Mouse (Mus musculus) embryonic facial prominence, embryonic 10.5 days (tissue): ENCODE measurements around the gene Dmxl2. TPM values are rescaled to one million over a fixed set of nuclear protein-coding genes. Genes with fewer than 3 reads are reported as not detected.

Experiments used
- DNase-seq: peaks from one replicate; pipeline ENCODE4 v3.0.0-alpha.2; 2017; ENCODE audit warnings: low spot score
- H3K27ac ChIP-seq: fragments of 300-500 bp; sonication (generic); replicated peaks from 2 replicates; pipeline ENCODE4 v1.5.1; 2016; ENCODE audit warnings: mild to moderate bottlenecking
- H3K27me3 ChIP-seq: fragments of 300-500 bp; sonication (generic); replicated peaks from 2 replicates; pipeline ENCODE4 v1.6.1; 2016; ENCODE audit warnings: low read depth, mild to moderate bottlenecking; ENCODE audit not compliant: poor library complexity, severe bottlenecking
- H3K36me3 ChIP-seq: fragments of 300-500 bp; sonication (generic); replicated peaks from 2 replicates; pipeline ENCODE4 v1.6.1; 2016; ENCODE audit warnings: mild to moderate bottlenecking, moderate library complexity
- H3K4me1 ChIP-seq: fragments of 300-500 bp; sonication (generic); 2 replicates; pipeline ENCODE4 v1.6.1; 2016
- H3K4me3 ChIP-seq: fragments of 300-500 bp; sonication (generic); 2 replicates; pipeline ENCODE4 v1.5.1; 2016; ENCODE audit warnings: mild to moderate bottlenecking, moderate library complexity
- H3K9me3 ChIP-seq: fragments of 300-500 bp; sonication (generic); 2 replicates; pipeline ENCODE4 v1.6.1; 2016; ENCODE audit warnings: mild to moderate bottlenecking
- WGBS: fragments of 180-500 bp; shearing (Covaris S2); methylation state at CpG from one replicate; pipeline ENCODE4 v1.1.7; 2016; 5-methylcytosine and 5-hydroxymethylcytosine counted together
- polyA plus RNA-seq: library from polyadenylated mRNA; unstranded; fragments of >200 nt; fragmentation: Nextera tagmentation; extraction: Ambion mirVana; gene quantifications from 2 replicates; pipeline ENCODE4 v1.2.1, GENCODE M21; 2016

Dmxl2 gene
- polyA plus RNA-seq, 1 experiment from 2014 or later = 6.1 TPM

GRCm38 (mm10) chr9:54531421-54531820, 30.0 kb upstream of the Dmxl2 start:
- Histone ChIP-seq H3K27me3 (no peaks in the 10 kb centered on the region), H3K4me1 (0 out of 2 replicates have a peak, but pooled peaks cover 5% of the 10 kb centered on the region), H3K27ac (no peak overlapping the region), H3K9me3 (no peaks in the 10 kb centered on the region), H3K36me3 (no peaks in the 10 kb centered on the region), H3K4me3 (no peak overlapping the region)
- no peak for DNase-seq

GRCm38 (mm10) chr9:54530836-54531235, 29.4 kb upstream of the Dmxl2 start:
- 0 out of 2 replicates have a peak, but pooled peaks cover 5% of the 10 kb centered on the region for H3K4me1 ChIP-seq
- WGBS = 86% methylated on average over 6 of the region's 6 CpGs

GRCm38 (mm10) chr9:54529950-54530349, 28.5 kb upstream of the Dmxl2 start:
- WGBS = 81% methylated on average over 2 of the region's 2 CpGs
- H3K27me3 ChIP-seq = no peaks in the 10 kb centered on the region
- no peak overlapping the region for H3K27ac ChIP-seq
- H3K36me3 ChIP-seq = no peaks in the 10 kb centered on the region
- no peak for DNase-seq
- H3K4me1 ChIP-seq = 0 out of 2 replicates have a peak, but pooled peaks cover 5% of the 10 kb centered on the region
- H3K9me3 ChIP-seq = no peaks in the 10 kb centered on the region
- no peak overlapping the region for H3K4me3 ChIP-seq

More at GRCm38 (mm10) chr9:54530836-54531235, 29.4 kb upstream of the Dmxl2 start:
- H3K9me3 ChIP-seq = no peaks in the 10 kb centered on the region
- H3K36me3 ChIP-seq = no peaks in the 10 kb centered on the region
- no peak overlapping the region for H3K27ac ChIP-seq
- no peak for DNase-seq
- H3K27me3 ChIP-seq = no peaks in the 10 kb centered on the region
- no peak overlapping the region for H3K4me3 ChIP-seq

GRCm38 (mm10) chr9:54527694-54528093, 26.3 kb upstream of the Dmxl2 start:
- H3K4me1 ChIP-seq = no peaks in the 10 kb centered on the region
- DNase-seq = no peak
- WGBS = 78% methylated on average over 7 of the region's 7 CpGs

GRCm38 (mm10) chr9:54520286-54520685, 18.9 kb upstream of the Dmxl2 start:
- Histone ChIP-seq H3K27ac (no peak overlapping the region), H3K4me1 (no peaks in the 10 kb centered on the region), H3K4me3 (no peak overlapping the region), H3K9me3 (no peaks in the 10 kb centered on the region), H3K27me3 (no peaks in the 10 kb centered on the region), H3K36me3 (no peaks in the 10 kb centered on the region)
- DNase-seq = no peak
- 83% methylated on average over 4 of the region's 4 CpGs for whole genome bisulfite sequencing

More at GRCm38 (mm10) chr9:54527694-54528093, 26.3 kb upstream of the Dmxl2 start:
- H3K4me3 ChIP-seq = no peak overlapping the region
- H3K36me3 ChIP-seq = no peaks in the 10 kb centered on the region
- no peaks in the 10 kb centered on the region for H3K9me3 ChIP-seq
- H3K27ac ChIP-seq = no peak overlapping the region
- no peaks in the 10 kb centered on the region for H3K27me3 ChIP-seq

GRCm38 (mm10) chr9:54518921-54519320, 17.5 kb upstream of the Dmxl2 start:
- Histone ChIP-seq H3K4me1 (no peaks in the 10 kb centered on the region), H3K36me3 (no peaks in the 10 kb centered on the region), H3K4me3 (no peak overlapping the region), H3K9me3 (no peaks in the 10 kb centered on the region), H3K27ac (no peak overlapping the region), H3K27me3 (no peaks in the 10 kb centered on the region)
- WGBS = 68% methylated on average over 7 of the region's 7 CpGs
- DNase-seq = no peak

GRCm38 (mm10) chr9:54515991-54516390, 14.6 kb upstream of the Dmxl2 start:
- WGBS = 63% methylated on average over 2 of the region's 2 CpGs
- Histone ChIP-seq H3K36me3 (no peaks in the 10 kb centered on the region), H3K4me1 (no peaks in the 10 kb centered on the region), H3K27me3 (no peaks in the 10 kb centered on the region), H3K4me3 (no peak overlapping the region), H3K27ac (no peak overlapping the region), H3K9me3 (no peaks in the 10 kb centered on the region)
- DNase-seq = no peak

GRCm38 (mm10) chr9:54502873-54503272, 1.4 kb upstream of the Dmxl2 start:
- no peaks in the 10 kb centered on the region for H3K36me3 ChIP-seq
- H3K27ac ChIP-seq = no peak overlapping the region
- no peaks in the 10 kb centered on the region for H3K9me3 ChIP-seq
- peak; percentile 19 for DNase-seq
- H3K4me3 ChIP-seq = peak overlapping the region; percentile 89
- peaks cover 18% of the 10 kb centered on the region for H3K27me3 ChIP-seq
- 7% methylated on average over 12 of the region's 12 CpGs for WGBS
- peaks cover 22% of the 10 kb centered on the region for H3K4me1 ChIP-seq

- DNase-seq = no peak
- peak overlapping the region; percentile 89 for H3K4me3 ChIP-seq
- H3K4me1 ChIP-seq = peaks cover 22% of the 10 kb centered on the region
- WGBS = 6% methylated on average over 13 of the region's 13 CpGs
- no peaks in the 10 kb centered on the region for H3K9me3 ChIP-seq
- peaks cover 18% of the 10 kb centered on the region for H3K27me3 ChIP-seq
- H3K36me3 ChIP-seq = no peaks in the 10 kb centered on the region
- H3K27ac ChIP-seq = no peak overlapping the region
These were observed 677 bp upstream of the Dmxl2 start for GRCm38 (mm10) chr9:54502111-54502495.

- no peak for DNase-seq
- peak overlapping the region; percentile 84 for H3K27ac ChIP-seq
- H3K27me3 ChIP-seq = peaks cover 18% of the 10 kb centered on the region
- no peaks in the 10 kb centered on the region for H3K36me3 ChIP-seq
- peaks cover 22% of the 10 kb centered on the region for H3K4me1 ChIP-seq
- peak overlapping the region; percentile 89 for H3K4me3 ChIP-seq
- H3K9me3 ChIP-seq = no peaks in the 10 kb centered on the region
- under 1% methylated on average over 43 of the region's 43 CpGs for WGBS
These were observed 484 bp downstream of the Dmxl2 start for GRCm38 (mm10) chr9:54500832-54501452.

- Histone ChIP-seq H3K4me1 (peaks cover 22% of the 10 kb centered on the region), H3K27me3 (peaks cover 18% of the 10 kb centered on the region), H3K9me3 (no peaks in the 10 kb centered on the region), H3K36me3 (no peaks in the 10 kb centered on the region), H3K27ac (no peak overlapping the region), H3K4me3 (no peak overlapping the region)
- DNase-seq = no peak
- WGBS = 87% methylated on average over 3 of the region's 3 CpGs
These were observed 1.6 kb downstream of the Dmxl2 start for GRCm38 (mm10) chr9:54499791-54500190.

GRCm38 (mm10) chr9:54499291-54499690, 2.1 kb downstream of the Dmxl2 start:
- Histone ChIP-seq H3K27me3 (peaks cover 18% of the 10 kb centered on the region), H3K4me3 (no peak overlapping the region), H3K36me3 (no peaks in the 10 kb centered on the region), H3K27ac (no peak overlapping the region), H3K4me1 (peaks cover 22% of the 10 kb centered on the region), H3K9me3 (no peaks in the 10 kb centered on the region)
- DNase-seq = no peak
- 87% methylated on average over 6 of the region's 6 CpGs for WGBS

GRCm38 (mm10) chr9:54490431-54490830, 11.0 kb downstream of the Dmxl2 start:
- no peaks in the 10 kb centered on the region for H3K4me1 ChIP-seq
- no peaks in the 10 kb centered on the region for H3K27me3 ChIP-seq
- no peaks in the 10 kb centered on the region for H3K36me3 ChIP-seq
- no peak for DNase-seq
- no peak overlapping the region for H3K27ac ChIP-seq
- no peak overlapping the region for H3K4me3 ChIP-seq
- H3K9me3 ChIP-seq = no peaks in the 10 kb centered on the region
- 88% methylated on average over 2 of the region's 2 CpGs for WGBS
